8 mouse cellular contexts compared by ENCODE assay signal in genomic region chr15:99772925-99773324, GRCm38 (mm10). TPM values are rescaled to one million over a fixed set of nuclear protein-coding genes. Genes with fewer than 3 reads are reported as not detected.
DNase-seq lines count a peak whose midpoint lies in the region; ATAC-seq lines count a peak whose summit lies in the region.

No protein-coding gene starts in this region.

- H3K9me3 ChIP-seq in heart, embryonic 13.5 days = no peaks in the 10 kb centered on the region
- no peaks in the 10 kb centered on the region for H3K9me3 ChIP-seq in forebrain, embryonic 11.5 days (ENCODE audit: control insufficient read depth, low read length)
- H3K9me3 ChIP-seq in limb, embryonic 15.5 days = no peaks in the 10 kb centered on the region

- peaks cover 18% of the 10 kb centered on the region for H3K4me1 ChIP-seq in heart, embryonic 13.5 days
- H3K4me1 ChIP-seq in forebrain, embryonic 11.5 days (replicated peaks; ENCODE audit: control insufficient read depth, insufficient read depth, low read length) = peaks cover 3% of the 10 kb centered on the region; the same call in 1 of the 2 replicates
- peaks cover 8% of the 10 kb centered on the region; the same call in 1 of the 2 replicates for H3K4me1 ChIP-seq in limb, embryonic 15.5 days

- no peaks in the 10 kb centered on the region; the same call in 1 of the 2 replicates for H3K36me3 ChIP-seq in heart, embryonic 13.5 days
- no peaks in the 10 kb centered on the region for H3K36me3 ChIP-seq in forebrain, embryonic 11.5 days (ENCODE audit: control insufficient read depth, insufficient read depth, low read length)
- peaks cover 4% of the 10 kb centered on the region for H3K36me3 ChIP-seq in limb, embryonic 15.5 days

- no peak overlapping the region for H3K9ac ChIP-seq in heart, embryonic 13.5 days
- H3K9ac ChIP-seq in forebrain, embryonic 11.5 days (ENCODE audit: low read length) = no peak overlapping the region
- H3K9ac ChIP-seq in limb, embryonic 15.5 days = no peak overlapping the region

- no peaks in the 10 kb centered on the region for H3K27me3 ChIP-seq in heart, embryonic 13.5 days (replicated peaks)
- H3K27me3 ChIP-seq in forebrain, embryonic 11.5 days (ENCODE audit: control insufficient read depth, insufficient read depth, low read length) = no peaks in the 10 kb centered on the region
- H3K27me3 ChIP-seq in limb, embryonic 15.5 days = no peaks in the 10 kb centered on the region

- peak overlapping the region; percentile 90 for H3K4me2 ChIP-seq in heart, embryonic 13.5 days
- H3K4me2 ChIP-seq in forebrain, embryonic 11.5 days (ENCODE audit: low read depth, low read length, severe bottlenecking) = no peak overlapping the region; the same call in 1 of the 2 replicates
- no peak overlapping the region for H3K4me2 ChIP-seq in limb, embryonic 15.5 days

- no peak for ATAC-seq in heart, embryonic 13.5 days (ENCODE audit: extremely low read depth, insufficient number of reproducible peaks, low FRiP score, low TSS enrichment)
- ATAC-seq in CD4-positive, CD25-positive, alpha-beta regulatory T cell, adult 4 months = peak; percentile 4
- no peak for ATAC-seq in forebrain, embryonic 11.5 days (replicated peaks; ENCODE audit: low FRiP score)
- no peak for ATAC-seq in limb, embryonic 15.5 days (ENCODE audit: insufficient number of reproducible peaks, low FRiP score, low TSS enrichment, low read depth)

- DNase-seq in heart, postnatal 36 days = no peak
- DNase-seq in forebrain, embryonic 11.5 days (ENCODE audit: low spot score) = no peak
- DNase-seq in left cerebral cortex, postnatal 25 days (ENCODE audit: low spot score in 2 of 2) = no peak
- no peak for DNase-seq in ovary, postnatal 10 days (ENCODE audit: low spot score)
- DNase-seq in frontal cortex, adult 2 months (ENCODE audit: extremely low spot score in 1 of 2, low spot score in 1 of 2) = no peak

- H3K27ac ChIP-seq in heart, embryonic 13.5 days (replicated peaks) = no peak overlapping the region; the same call in 1 of the 2 replicates
- 0 out of 2 replicates have a peak overlapping the region, but pooled peaks have one; percentile 5 for H3K27ac ChIP-seq in forebrain, embryonic 11.5 days (ENCODE audit: low read depth, low read length)
- H3K27ac ChIP-seq in limb, embryonic 15.5 days = peak overlapping the region; percentile 77; the same call in 1 of the 2 replicates

- no peak overlapping the region for H3K4me3 ChIP-seq in heart, embryonic 13.5 days
- H3K4me3 ChIP-seq in forebrain, embryonic 11.5 days (ENCODE audit: low read depth, low read length) = 0 out of 2 replicates have a peak overlapping the region, but pooled peaks have one; percentile 84
- H3K4me3 ChIP-seq in limb, embryonic 15.5 days = no peak overlapping the region

- intact Hi-C loops in heart, postnatal 36 days (cut with DNase I) = loop anchor here (2.0 to 10.0 kb wide), 2 partner anchors 46 to 278 kb away; no protein-coding TSS in a partner anchor
- intact Hi-C loops in left cerebral cortex, postnatal 25 days (cut with DNase I) = loop anchor here (2.0 to 10.0 kb wide), 4 partner anchors 48 to 278 kb away; partner anchors contain the start of gene Cox14

- 37% methylated on average over 3 of the region's 3 CpGs for WGBS in heart, embryonic 13.5 days
- WGBS in forebrain, embryonic 11.5 days = 26% methylated on average over 3 of the region's 3 CpGs
- WGBS in limb, embryonic 15.5 days = 21% methylated on average over 3 of the region's 3 CpGs

RNA-seq across cellular contexts. Expression of gene Cers5, which starts 0.2 kb away (rescaled TPM):
- polyA plus RNA-seq in heart, embryonic 13.5 days (2015; fragmentation: Nextera tagmentation; extraction: Ambion mirVana) = 51.6 and 54.7 TPM in 2 replicates
- 10 to 100 TPM; 17.6 to 18.0 TPM for total RNA-seq in heart, postnatal 36 days (2021)
- polyA plus RNA-seq in CD4-positive, CD25-positive, alpha-beta regulatory T cell, adult 4 months (2017; shearing (Covaris generic)) = 10 to 100 TPM; 54.4 to 64.6 TPM
- polyA plus RNA-seq in forebrain, embryonic 11.5 days (2014; fragmentation: Nextera tagmentation; extraction: Ambion mirVana) = 59.2 and 59.7 TPM in 2 replicates
- polyA plus RNA-seq in limb, embryonic 15.5 days (2015; fragmentation: Nextera tagmentation; extraction: Ambion mirVana) = 83.6 and 84.8 TPM in 2 replicates
- total RNA-seq in left cerebral cortex, postnatal 25 days (2021) = 10 to 100 TPM; 38.8 to 39.6 TPM
- polyA plus RNA-seq in frontal cortex, adult 2 months (2012; rRNA removed) = 45.7 and 48.0 TPM in 2 replicates

RNA-seq across cellular contexts. Expression of gene Cox14, which starts 47.5 kb away (rescaled TPM):
- polyA plus RNA-seq in heart, embryonic 13.5 days (2015; fragmentation: Nextera tagmentation; extraction: Ambion mirVana) = 155 and 181 TPM in 2 replicates
- total RNA-seq in heart, postnatal 36 days (2021) = 100 to 1,000 TPM; 218 to 222 TPM
- 100 to 1,000 TPM; 139 to 168 TPM for polyA plus RNA-seq in CD4-positive, CD25-positive, alpha-beta regulatory T cell, adult 4 months (2017; shearing (Covaris generic))
- polyA plus RNA-seq in forebrain, embryonic 11.5 days (2014; fragmentation: Nextera tagmentation; extraction: Ambion mirVana) = 140 and 154 TPM in 2 replicates
- polyA plus RNA-seq in limb, embryonic 15.5 days (2015; fragmentation: Nextera tagmentation; extraction: Ambion mirVana) = 162 and 175 TPM in 2 replicates
- total RNA-seq in left cerebral cortex, postnatal 25 days (2021) = 100 to 1,000 TPM; 126 to 128 TPM
- polyA plus RNA-seq in frontal cortex, adult 2 months (2012; rRNA removed) = 218 and 238 TPM in 2 replicates

RNA-seq across cellular contexts. Expression of gene Gpd1, which starts 55.6 kb away (rescaled TPM):
- polyA plus RNA-seq in heart, embryonic 13.5 days (2015; fragmentation: Nextera tagmentation; extraction: Ambion mirVana) = 1.3 and 1.8 TPM in 2 replicates
- total RNA-seq in heart, postnatal 36 days (2021) = 10 to 100 TPM; 61.0 to 62.5 TPM
- polyA plus RNA-seq in CD4-positive, CD25-positive, alpha-beta regulatory T cell, adult 4 months (2017; shearing (Covaris generic)) = under 1 TPM in 1 of 2 experiments, not detected in 1; 0.41 TPM
- 0.35 and 0.53 TPM in 2 replicates for polyA plus RNA-seq in forebrain, embryonic 11.5 days (2014; fragmentation: Nextera tagmentation; extraction: Ambion mirVana)
- 0.42 and 4.3 TPM in 2 replicates for polyA plus RNA-seq in limb, embryonic 15.5 days (2015; fragmentation: Nextera tagmentation; extraction: Ambion mirVana)
- 10 to 100 TPM; 86.4 to 88.3 TPM for total RNA-seq in left cerebral cortex, postnatal 25 days (2021)
- 52.2 and 56.5 TPM in 2 replicates for polyA plus RNA-seq in frontal cortex, adult 2 months (2012; rRNA removed)
